In the genomic region with DNA sequence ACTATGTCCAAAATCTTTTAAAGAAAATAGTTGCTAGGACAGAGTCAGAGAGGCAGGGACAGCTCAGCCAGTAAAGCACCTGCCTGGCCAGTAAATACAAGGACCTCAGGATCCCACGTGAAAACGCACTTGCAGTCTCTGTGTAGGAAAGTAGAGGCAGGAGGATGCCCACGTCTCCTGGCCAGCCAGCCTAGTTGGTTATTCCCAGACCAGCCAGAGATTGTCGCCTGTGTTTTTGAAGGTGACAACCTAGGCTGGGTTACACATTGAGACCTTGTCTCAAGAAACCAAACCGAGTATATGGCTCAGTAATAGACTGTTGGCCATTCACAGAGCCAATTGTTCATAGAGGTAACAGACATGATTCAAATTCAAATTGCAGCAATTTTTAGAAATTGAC, we compare ENCODE assay signal across 19 mouse cellular contexts. TPM values are rescaled to one million over a fixed set of nuclear protein-coding genes. Genes with fewer than 3 reads are reported as not detected.
DNase-seq lines count a peak whose midpoint lies in the region.
"Had no signal": no experiment of that assay in that cellular context is flagged by ENCODE, and none has a peak within 500 bp of the region (broad histone marks: within the 10 kb centered on the region; RNA-seq: fewer than 3 reads in every experiment).

No protein-coding gene starts in this region.

- H3K4me3 ChIP-seq in heart, embryonic 10.5 days = no peak overlapping the region
- H3K4me3 ChIP-seq: embryonic facial prominence, embryonic 13.5 days; embryonic facial prominence, embryonic 15.5 days; erythroblast, embryonic 14.5 days; forebrain, embryonic 10.5 days; forebrain, embryonic 12.5 days had no signal

- peaks cover 8% of the 10 kb centered on the region for H3K36me3 ChIP-seq in heart, embryonic 10.5 days

- H3K9me3 ChIP-seq in heart, embryonic 10.5 days = no peaks in the 10 kb centered on the region
- H3K9me3 ChIP-seq: embryonic facial prominence, embryonic 13.5 days; embryonic facial prominence, embryonic 15.5 days; forebrain, embryonic 10.5 days; forebrain, embryonic 12.5 days had no signal

- DNase-seq in cerebellum, adult 9-11 months = peak; percentile 1
- DNase-seq in cerebellum, adult 18-20 months = no peak
- no peak for DNase-seq in heart, embryonic 10.5 days (ENCODE audit: low spot score)
- no peak for DNase-seq in heart, adult 9 months (ENCODE audit: low spot score in 2 of 2)
- DNase-seq in A20 (ENCODE audit: low read depth, low spot score) = peak; percentile 25
- DNase-seq: adrenal gland, adult 2 months; adrenal gland, postnatal 10 days; adrenal gland, postnatal 25 days; cerebellum, adult 11 months; cerebellum, adult 2 months; cerebellum, adult 9-10 months; cerebellum, postnatal 14 days; cerebellum, postnatal 36 days; embryo, embryonic 11 days had no signal

- no peaks in the 10 kb centered on the region for H3K27me3 ChIP-seq in heart, embryonic 10.5 days (ENCODE audit: insufficient read depth, poor library complexity, severe bottlenecking)
- H3K27me3 ChIP-seq: embryonic facial prominence, embryonic 13.5 days; embryonic facial prominence, embryonic 15.5 days; forebrain, embryonic 12.5 days had no signal

- H3K4me1 ChIP-seq in heart, embryonic 10.5 days = peaks cover 17% of the 10 kb centered on the region
- H3K4me1 ChIP-seq: embryonic facial prominence, embryonic 13.5 days; forebrain, embryonic 12.5 days had no signal

- 82% methylated on average over 5 of the region's 5 CpGs for WGBS in heart, embryonic 10.5 days

- 0 out of 2 replicates have a peak overlapping the region, but pooled peaks have one; percentile 6 for H3K27ac ChIP-seq in heart, embryonic 10.5 days
- H3K27ac ChIP-seq: embryonic facial prominence, embryonic 13.5 days; embryonic facial prominence, embryonic 15.5 days; forebrain, embryonic 10.5 days; forebrain, embryonic 12.5 days had no signal

RNA-seq across cellular contexts. Expression of a gene that starts 38.7 kb away (rescaled TPM):
- polyA plus RNA-seq in heart, embryonic 10.5 days (2016; fragmentation: Nextera tagmentation; extraction: Ambion mirVana) = 84.4 and 91.4 TPM in 2 replicates
- polyA plus RNA-seq: erythroblast, embryonic 14.5 days had no signal

Comparison
In these comparisons a context has a peak if more than half of its experiments do, and no peak if none do; other contexts are left out.
1. DNase-seq: peak in cerebellum, adult 9-11 months (single experiment) and A20 (single experiment); none in cerebellum, adult 18-20 months (0 of 2), heart, embryonic 10.5 days (single experiment) and heart, adult 9 months (0 of 2).